Comparison of ENCODE assay signal across 31 mouse cellular contexts in the genomic region with DNA sequence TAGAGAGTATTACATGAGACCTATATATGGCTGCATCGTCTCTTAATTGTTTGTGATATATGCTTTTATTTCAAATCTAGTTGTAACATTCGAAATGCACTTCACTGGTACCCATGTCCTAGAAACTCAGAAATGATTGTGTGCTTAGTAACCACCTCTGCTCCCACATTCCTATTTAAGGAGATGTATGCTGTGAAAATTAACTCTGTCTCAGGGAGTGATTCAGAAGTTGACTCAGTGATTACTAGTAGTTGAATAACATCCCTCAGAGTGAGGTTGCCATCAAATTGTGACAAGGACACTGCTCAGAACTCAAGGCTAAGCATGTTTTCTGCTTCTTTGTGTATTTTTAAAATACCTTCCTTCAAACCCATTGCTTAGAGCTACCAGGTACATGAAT.
A peak's percentile ranks its signal among the peaks of the same experiment; 100 is the strongest.
DNase-seq lines count a peak whose midpoint lies in the region; ATAC-seq and TF ChIP-seq lines count a peak whose summit lies in the region.
"Had no signal": no experiment of that assay in that cellular context is flagged by ENCODE, and none has a peak within 500 bp of the region (broad histone marks: within the 10 kb centered on the region; RNA-seq: fewer than 3 reads in every experiment).

No protein-coding gene starts in this region.

- WGBS in forebrain, embryonic 14.5 days = 92% methylated on average over 2 of the region's 2 CpGs
- WGBS in liver, postnatal 0 days (ENCODE audit: insufficient replicate concordance) = 70% methylated on average over 2 of the region's 2 CpGs

- no peak for TF ChIP-seq POLR2A in embryonic fibroblast, embryonic 13.5 days (IDR thresholded peaks at IDR 0.05; ENCODE audit: low read depth, low read length)

- no peak overlapping the region for H3K4me2 ChIP-seq in forebrain, embryonic 14.5 days (ENCODE audit: low read length)
- H3K4me2 ChIP-seq in liver, postnatal 0 days (ENCODE audit: low read depth, low read length) = no peak overlapping the region
- H3K4me2 ChIP-seq: embryonic facial prominence, embryonic 13.5 days; forebrain, embryonic 13.5 days; heart, embryonic 13.5 days; hindbrain, embryonic 12.5 days; hindbrain, embryonic 15.5 days had no signal

- TF ChIP-seq CTCF in C2C12 (IDR thresholded peaks at IDR 0.05; ENCODE audit: control insufficient read depth, insufficient read depth, insufficient read length) = no peak
- TF ChIP-seq CTCF in embryonic fibroblast, embryonic 13.5 days (IDR thresholded peaks at IDR 0.05; ENCODE audit: borderline replicate concordance, insufficient read depth, low read length) = no peak
- TF ChIP-seq CTCF in liver, postnatal 0 days (IDR thresholded peaks at IDR 0.05; ENCODE audit: low read depth) = no peak

- DNase-seq in frontal cortex, postnatal 25 days (ENCODE audit: low spot score in 2 of 2) = no peak
- peak; percentile 4 for DNase-seq in 3134 (ENCODE audit: extremely low read depth, insufficient read length, low spot score)
- DNase-seq in forebrain, embryonic 14.5 days (ENCODE audit: low spot score) = no peak
- no peak for DNase-seq in kidney, postnatal 4 days
- no peak for DNase-seq in liver, postnatal 0 days
- DNase-seq: adrenal gland, adult 8-10 months; cerebellum, adult 11 months; cerebellum, adult 2 months; cerebellum, postnatal 10 days; cerebellum, postnatal 36 days; embryo, embryonic 11 days; forebrain, postnatal 0 days; gastrocnemius, postnatal 10 days; gastrocnemius, postnatal 36 days; heart, adult 2 months; heart, postnatal 14 days; kidney, adult 2 months had no signal

- no peaks in the 10 kb centered on the region for H3K27me3 ChIP-seq in C2C12 (ENCODE audit: control insufficient read depth, insufficient read depth, insufficient read length)
- H3K27me3 ChIP-seq in forebrain, embryonic 14.5 days (replicated peaks; ENCODE audit: control insufficient read depth, insufficient read depth, low read length) = no peaks in the 10 kb centered on the region
- H3K27me3 ChIP-seq in liver, postnatal 0 days (ENCODE audit: insufficient read depth, low read length) = no peaks in the 10 kb centered on the region
- H3K27me3 ChIP-seq: CH12.LX; embryonic facial prominence, embryonic 13.5 days; forebrain, embryonic 13.5 days; heart, embryonic 13.5 days; hindbrain, embryonic 12.5 days; hindbrain, embryonic 15.5 days had no signal

- peak; percentile 92 for ATAC-seq in frontal cortex, adult (ENCODE audit: low TSS enrichment)
- no peak for ATAC-seq in forebrain, embryonic 14.5 days
- no peak for ATAC-seq in liver, postnatal 0 days
- ATAC-seq: forebrain, embryonic 13.5 days; forebrain, postnatal 0 days; intestine, postnatal 0 days had no signal

- H3K9ac ChIP-seq in forebrain, embryonic 14.5 days (ENCODE audit: low read length) = no peak overlapping the region
- H3K9ac ChIP-seq in liver, postnatal 0 days (replicated peaks) = no peak overlapping the region
- H3K9ac ChIP-seq: embryonic facial prominence, embryonic 13.5 days; forebrain, embryonic 13.5 days; forebrain, postnatal 0 days; heart, embryonic 13.5 days; hindbrain, embryonic 12.5 days; hindbrain, embryonic 15.5 days had no signal

- no peaks in the 10 kb centered on the region for H3K36me3 ChIP-seq in C2C12 (ENCODE audit: control insufficient read depth, insufficient read depth)
- H3K36me3 ChIP-seq in forebrain, embryonic 14.5 days (ENCODE audit: control insufficient read depth, insufficient read depth, low read length) = no peaks in the 10 kb centered on the region
- no peaks in the 10 kb centered on the region for H3K36me3 ChIP-seq in liver, postnatal 0 days (replicated peaks; ENCODE audit: insufficient read depth, low read length)
- H3K36me3 ChIP-seq: embryonic facial prominence, embryonic 10.5 days; embryonic facial prominence, embryonic 13.5 days; forebrain, embryonic 10.5 days; G1E; heart, embryonic 10.5 days; heart, embryonic 13.5 days; hindbrain, embryonic 12.5 days; hindbrain, embryonic 15.5 days had no signal

- H3K4me1 ChIP-seq in embryonic fibroblast, embryonic 13.5 days (ENCODE audit: control insufficient read depth, insufficient read depth, low read length) = 0 out of 2 replicates have a peak, but pooled peaks cover 4% of the 10 kb centered on the region
- no peaks in the 10 kb centered on the region for H3K4me1 ChIP-seq in forebrain, embryonic 14.5 days (ENCODE audit: control insufficient read depth, insufficient read depth, low read length)
- no peaks in the 10 kb centered on the region for H3K4me1 ChIP-seq in liver, postnatal 0 days (ENCODE audit: insufficient read depth)
- H3K4me1 ChIP-seq: embryonic facial prominence, embryonic 10.5 days; embryonic facial prominence, embryonic 13.5 days; forebrain, embryonic 10.5 days; heart, embryonic 10.5 days; hindbrain, embryonic 12.5 days; hindbrain, embryonic 15.5 days had no signal

- no peaks in the 10 kb centered on the region for H3K9me3 ChIP-seq in forebrain, embryonic 14.5 days (replicated peaks; ENCODE audit: control insufficient read depth, low read length)
- H3K9me3 ChIP-seq in liver, postnatal 0 days (ENCODE audit: low read length) = no peaks in the 10 kb centered on the region
- H3K9me3 ChIP-seq: embryonic facial prominence, embryonic 10.5 days; embryonic facial prominence, embryonic 13.5 days; forebrain, embryonic 10.5 days; forebrain, embryonic 13.5 days; G1E; heart, embryonic 10.5 days; heart, embryonic 13.5 days; hindbrain, embryonic 12.5 days; hindbrain, embryonic 15.5 days had no signal

- no peak overlapping the region for H3K4me3 ChIP-seq in C2C12 (ENCODE audit: insufficient read depth, poor library complexity, severe bottlenecking)
- no peak overlapping the region for H3K4me3 ChIP-seq in embryonic fibroblast, embryonic 13.5 days (ENCODE audit: insufficient read depth, low read length)
- no peak overlapping the region for H3K4me3 ChIP-seq in forebrain, embryonic 14.5 days (ENCODE audit: low read depth, low read length)
- H3K4me3 ChIP-seq in liver, postnatal 0 days (ENCODE audit: low read depth, low read length) = no peak overlapping the region
- H3K4me3 ChIP-seq: embryonic facial prominence, embryonic 10.5 days; embryonic facial prominence, embryonic 13.5 days; forebrain, embryonic 10.5 days; forebrain, embryonic 13.5 days; heart, adult 2 months; heart, embryonic 10.5 days; heart, embryonic 13.5 days; hindbrain, embryonic 12.5 days; hindbrain, embryonic 15.5 days had no signal

- no peak overlapping the region for H3ac ChIP-seq in C2C12 (ENCODE audit: control insufficient read depth, insufficient read length, low read depth)

- peak overlapping the region; percentile 93; the same call in 1 of the 2 replicates for H3K27ac ChIP-seq in embryonic fibroblast, embryonic 13.5 days (ENCODE audit: insufficient read depth, low read length)
- H3K27ac ChIP-seq in forebrain, embryonic 14.5 days (ENCODE audit: low read depth, low read length) = no peak overlapping the region
- H3K27ac ChIP-seq in liver, postnatal 0 days (ENCODE audit: low read depth) = no peak overlapping the region
- H3K27ac ChIP-seq: embryonic facial prominence, embryonic 10.5 days; embryonic facial prominence, embryonic 13.5 days; forebrain, embryonic 10.5 days; forebrain, embryonic 13.5 days; heart, adult 2 months; heart, embryonic 10.5 days; heart, embryonic 13.5 days; hindbrain, embryonic 12.5 days; hindbrain, embryonic 15.5 days had no signal

- H3K79me3 ChIP-seq in C2C12 (ENCODE audit: low read depth) = no peaks in the 10 kb centered on the region

- H3K79me2 ChIP-seq in C2C12 (ENCODE audit: control insufficient read depth, insufficient read depth) = no peaks in the 10 kb centered on the region

- TF ChIP-seq EP300 in liver, postnatal 0 days (IDR thresholded peaks at IDR 0.05; ENCODE audit: low read depth) = no peak

TF ChIP-seq in C2C12, 6 proteins besides CTCF, POLR2A, EP300 and RAD21:
- peak; percentile 92 for TF ChIP-seq FOSL1 (IDR thresholded peaks at IDR 0.05; ENCODE audit: insufficient read depth, low read length, poor library complexity, severe bottlenecking)
- TF ChIP-seq MYOD1 (IDR thresholded peaks at IDR 0.05; ENCODE audit: control insufficient read depth, insufficient read length, low read depth) = no peak
- TF ChIP-seq CEBPB (IDR thresholded peaks at IDR 0.05; ENCODE audit: low read depth) = no peak
- TF ChIP-seq USF1 (IDR thresholded peaks at IDR 0.05; ENCODE audit: low read depth) = no peak
- TF ChIP-seq MYOG (IDR thresholded peaks at IDR 0.05; ENCODE audit: control insufficient read depth, extremely low read depth, insufficient read length) = no peak
- peak; percentile 48 for TF ChIP-seq MAX (IDR thresholded peaks at IDR 0.05)
